ENCODE assay signal across 18 mouse cellular contexts in genomic region chr17:78172371-78172770, GRCm38 (mm10).
"Had no signal": no experiment of that assay in that cellular context is flagged by ENCODE, and none has a peak within 500 bp of the region (broad histone marks: within the 10 kb centered on the region; RNA-seq: fewer than 3 reads in every experiment).

No protein-coding gene starts in this region.

- H3K27ac ChIP-seq: midbrain, embryonic 10.5 days; midbrain, embryonic 12.5 days; neural tube, embryonic 13.5 days; neural tube, embryonic 15.5 days had no signal

- H3K4me3 ChIP-seq: midbrain, embryonic 10.5 days; midbrain, embryonic 12.5 days; myocyte; neural tube, embryonic 13.5 days; neural tube, embryonic 15.5 days had no signal

- DNase-seq: lung, adult 18-20 months; lung, embryonic 14.5 days; lung, postnatal 10 days; lung, postnatal 4 days; midbrain, embryonic 14.5 days; retina, postnatal 1 day; right cerebral cortex, adult 18-20 months; right cerebral cortex, postnatal 25 days; right cerebral cortex, postnatal 4 days; spleen, adult 18-20 months; thymus, adult 2 months; thymus, postnatal 25 days; thymus, postnatal 4 days had no signal
